Mouse (Mus musculus): Measurements from ENCODE around the gene Pdf. TPM values are rescaled to one million over a fixed set of nuclear protein-coding genes. Genes with fewer than 3 reads are reported as not detected.

Pdf gene
- 26.0 and 27.5 TPM in 2 replicates for polyA plus RNA-seq (2012; rRNA removed)

GRCm38 (mm10) chr8:107048061-107048941 is at the start of gene Pdf:
Gene Pdf (minus strand): TSS chr8:107048614.

GRCm38 (mm10) chr8:107096366-107097036 is 48.1 kb upstream of the Pdf start, which contains the start of gene Terf2:
Gene Terf2 (minus strand): TSS chr8:107096547.

GRCm38 (mm10) chr8:107065511-107066496 is 17.4 kb upstream of the Pdf start, which contains the start of gene Tmed6:
Gene Tmed6 (minus strand): TSS chr8:107065644.

GRCm38 (mm10) chr8:107056076-107056972 is 7.9 kb upstream of the Pdf start, which contains the start of the genes Cog8 and Nip7:
Gene Cog8 (minus strand): TSS chr8:107056689.
Gene Nip7 (plus strand): TSS chr8:107056877.

GRCm38 (mm10) chr8:107030650-107031576 is 17.5 kb downstream of the Pdf start, which contains the start of gene Vps4a:
Gene Vps4a (plus strand): TSS chr8:107031222.

Other genes starting within 250 kb of the Pdf start
- 9.6 and 10.7 TPM in 2 replicates for gene Has3, start 178.4 kb downstream of the Pdf start, polyA plus RNA-seq (2012; rRNA removed)
- gene Utp4, start 155.0 kb downstream of the Pdf start, polyA plus RNA-seq (2012; rRNA removed): 37.3 and 38.0 TPM in 2 replicates
- 4.1 and 5.0 TPM in 2 replicates for gene Sntb2, start 112.9 kb downstream of the Pdf start, polyA plus RNA-seq (2012; rRNA removed)
- 102 and 108 TPM in 2 replicates for gene Vps4a, start 17.4 kb downstream of the Pdf start, polyA plus RNA-seq (2012; rRNA removed)
- 44.9 and 47.7 TPM in 2 replicates for gene Cog8, start 8.1 kb upstream of the Pdf start, polyA plus RNA-seq (2012; rRNA removed)
- gene Nip7, start 8.3 kb upstream of the Pdf start, polyA plus RNA-seq (2012; rRNA removed): 69.9 and 80.6 TPM in 2 replicates
- not detected in 2 replicates for gene Tmed6, start 17.0 kb upstream of the Pdf start, polyA plus RNA-seq (2012; rRNA removed)
- 39.5 and 42.7 TPM in 2 replicates for gene Terf2, start 47.9 kb upstream of the Pdf start, polyA plus RNA-seq (2012; rRNA removed)
- 96.2 and 104 TPM in 2 replicates for gene Cyb5b, start 102.0 kb upstream of the Pdf start, polyA plus RNA-seq (2012; rRNA removed)
- gene Nfat5, start 244.9 kb upstream of the Pdf start, polyA plus RNA-seq (2012; rRNA removed): 28.1 and 30.4 TPM in 2 replicates